Mouse (Mus musculus): ENCODE data around the gene Ropn1l. TPM values are rescaled to one million over a fixed set of nuclear protein-coding genes. Genes with fewer than 3 reads are reported as not detected.

Gene Ropn1l
- polyA plus RNA-seq (2014; fragmentation: Nextera tagmentation; extraction: Ambion mirVana): 2.1 and 2.6 TPM in 2 replicates

DNA sequence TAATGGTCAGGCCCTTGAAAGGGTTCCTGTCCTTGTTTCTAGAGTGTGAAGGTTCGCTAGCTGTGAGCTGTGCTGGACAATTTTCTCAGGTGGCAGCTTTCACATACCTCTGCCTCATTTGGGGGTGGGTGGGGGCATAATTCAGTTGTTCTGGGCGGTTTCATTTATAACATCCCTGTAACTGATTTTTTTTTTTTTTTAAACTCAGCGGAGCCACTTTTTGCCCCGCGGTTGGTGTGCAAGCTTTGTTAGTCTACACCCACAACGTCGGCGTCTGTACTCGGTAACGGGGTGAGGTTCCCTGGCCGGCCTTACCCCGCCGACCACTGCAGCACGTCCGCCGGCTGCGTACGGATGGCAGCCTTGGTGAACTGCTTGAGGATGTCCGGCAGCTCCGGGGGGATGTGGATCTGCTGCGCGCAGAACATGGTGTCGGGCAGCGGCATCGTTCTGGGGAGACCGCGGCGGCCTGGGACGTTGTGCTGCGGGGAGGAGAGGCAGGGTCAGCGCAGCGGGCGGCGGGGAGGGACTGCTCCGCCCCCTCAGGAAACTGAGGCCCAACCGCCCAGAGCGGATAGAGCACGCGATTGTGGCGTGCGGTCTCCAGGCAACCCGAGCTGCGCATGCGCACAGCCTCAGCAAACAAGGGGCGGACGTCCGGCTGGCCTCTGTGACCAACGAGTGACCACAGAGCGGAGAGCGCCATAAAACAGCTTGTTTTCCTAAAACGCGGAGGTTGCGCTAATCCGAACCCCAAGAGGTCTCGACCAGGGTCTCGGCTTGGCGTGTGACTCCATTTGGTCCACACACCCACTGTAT lies at the start of gene Ropn1l:
Gene Ropn1l, minus strand, starts transcription at position 640 of the 819 bp plus-strand sequence.
- Histone ChIP-seq H3K27ac (replicated peaks in 1 of 2; ENCODE audit: control insufficient read depth in 1 of 2, insufficient read depth in 1 of 2, low read depth in 2 of 2, low read length in 2 of 2) (peak within 1 kb of the TSS; percentile 86 to 88), H3K4me1 (ENCODE audit: control insufficient read depth in 2 of 2, insufficient read depth in 2 of 2, low read length in 2 of 2) (peaks cover 3% of the 10 kb centered on the region in 2 experiments; a peak in 1 of 4 replicates), H3K9ac (ENCODE audit: low read length) (peak within 1 kb of the TSS; percentile 79), H3K4me2 (ENCODE audit: low read length) (peak within 1 kb of the TSS; percentile 82), H3K4me3 (ENCODE audit: control insufficient read depth in 1 of 2, insufficient read depth in 1 of 2, low read depth in 1 of 2, low read length in 2 of 2) (peak within 1 kb of the TSS; percentile 69 to 90), H3K36me3 (ENCODE audit: control insufficient read depth, insufficient read depth, low read length) (peaks cover 21% of the 10 kb centered on the region), H3K9me3 (ENCODE audit: control insufficient read depth, low read length) (no peaks in the 10 kb centered on the region), H3K27me3 (ENCODE audit: control insufficient read depth, insufficient read depth, low read length) (no peaks in the 10 kb centered on the region)
- WGBS: 0% methylated on average over 57 of the region's 57 CpGs
- peak; percentile 93 for ATAC-seq (ENCODE audit: insufficient number of reproducible peaks, insufficient read depth, low FRiP score, low read depth)

DNA sequence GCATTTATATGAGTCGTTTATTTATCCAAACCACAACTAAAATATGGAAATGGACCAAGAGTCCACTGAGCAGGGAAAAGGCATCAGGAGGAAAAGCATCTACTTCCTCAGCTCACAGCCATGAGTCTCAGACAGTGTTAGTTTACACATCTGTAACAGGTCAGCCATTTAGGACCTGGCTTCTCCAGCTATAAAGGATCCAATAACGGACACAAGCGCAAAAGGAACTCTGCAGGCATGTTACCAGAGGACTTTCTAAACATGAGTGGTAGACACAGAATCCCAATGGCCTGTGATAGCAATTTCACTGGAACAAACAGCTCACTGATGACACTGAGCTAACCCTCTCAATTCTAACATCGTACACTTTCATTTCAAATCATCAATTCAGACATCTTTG lies 49.5 kb upstream of the Ropn1l start:
- no peak overlapping the region for H3K27ac ChIP-seq (replicated peaks in 1 of 2; ENCODE audit: control insufficient read depth in 1 of 2, insufficient read depth in 1 of 2, low read depth in 2 of 2, low read length in 2 of 2)
- no peak overlapping the region for H3K9ac ChIP-seq (ENCODE audit: low read length)
- 90% methylated on average over 4 of the region's 4 CpGs for WGBS
- H3K27me3 ChIP-seq (ENCODE audit: control insufficient read depth, insufficient read depth, low read length): no peaks in the 10 kb centered on the region
- H3K4me3 ChIP-seq (ENCODE audit: control insufficient read depth in 1 of 2, insufficient read depth in 1 of 2, low read depth in 1 of 2, low read length in 2 of 2): no peak overlapping the region
- peaks cover 44% of the 10 kb centered on the region for H3K36me3 ChIP-seq (ENCODE audit: control insufficient read depth, insufficient read depth, low read length)
- ATAC-seq (ENCODE audit: insufficient number of reproducible peaks, insufficient read depth, low FRiP score, low read depth): no peak
- H3K4me2 ChIP-seq (ENCODE audit: low read length): no peak overlapping the region
- H3K9me3 ChIP-seq (ENCODE audit: control insufficient read depth, low read length): no peaks in the 10 kb centered on the region
- H3K4me1 ChIP-seq (ENCODE audit: control insufficient read depth in 2 of 2, insufficient read depth in 2 of 2, low read length in 2 of 2): no peaks in the 10 kb centered on the region

DNA sequence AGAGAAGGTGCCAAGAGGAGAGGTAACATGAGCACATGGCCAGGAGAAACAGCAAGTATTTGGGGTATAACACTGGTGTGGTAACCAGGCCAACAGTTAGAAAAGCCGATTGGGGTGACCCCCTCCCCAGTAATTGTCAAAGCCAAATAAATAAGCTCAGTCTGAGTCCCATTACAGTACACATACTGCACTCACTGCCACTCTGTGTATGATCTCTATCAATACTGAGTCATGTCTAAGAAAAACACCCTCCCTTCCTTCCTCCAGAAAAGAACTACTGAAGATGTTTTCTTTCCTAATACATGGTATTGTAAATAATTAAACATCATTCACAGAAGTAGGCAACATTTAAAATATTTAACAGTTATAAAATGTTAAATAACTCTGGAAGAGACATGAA lies 48.8 kb upstream of the Ropn1l start:
- Histone ChIP-seq H3K4me3 (ENCODE audit: control insufficient read depth in 1 of 2, insufficient read depth in 1 of 2, low read depth in 1 of 2, low read length in 2 of 2) (no peak overlapping the region), H3K9me3 (ENCODE audit: control insufficient read depth, low read length) (no peaks in the 10 kb centered on the region), H3K4me1 (ENCODE audit: control insufficient read depth in 2 of 2, insufficient read depth in 2 of 2, low read length in 2 of 2) (no peaks in the 10 kb centered on the region), H3K27ac (replicated peaks in 1 of 2; ENCODE audit: control insufficient read depth in 1 of 2, insufficient read depth in 1 of 2, low read depth in 2 of 2, low read length in 2 of 2) (no peak overlapping the region), H3K9ac (ENCODE audit: low read length) (no peak overlapping the region), H3K36me3 (ENCODE audit: control insufficient read depth, insufficient read depth, low read length) (peaks cover 51% of the 10 kb centered on the region), H3K27me3 (ENCODE audit: control insufficient read depth, insufficient read depth, low read length) (no peaks in the 10 kb centered on the region), H3K4me2 (ENCODE audit: low read length) (no peak overlapping the region)
- ATAC-seq (ENCODE audit: insufficient number of reproducible peaks, insufficient read depth, low FRiP score, low read depth): no peak
- 70% methylated on average over 1 of the region's 1 CpGs for WGBS

DNA sequence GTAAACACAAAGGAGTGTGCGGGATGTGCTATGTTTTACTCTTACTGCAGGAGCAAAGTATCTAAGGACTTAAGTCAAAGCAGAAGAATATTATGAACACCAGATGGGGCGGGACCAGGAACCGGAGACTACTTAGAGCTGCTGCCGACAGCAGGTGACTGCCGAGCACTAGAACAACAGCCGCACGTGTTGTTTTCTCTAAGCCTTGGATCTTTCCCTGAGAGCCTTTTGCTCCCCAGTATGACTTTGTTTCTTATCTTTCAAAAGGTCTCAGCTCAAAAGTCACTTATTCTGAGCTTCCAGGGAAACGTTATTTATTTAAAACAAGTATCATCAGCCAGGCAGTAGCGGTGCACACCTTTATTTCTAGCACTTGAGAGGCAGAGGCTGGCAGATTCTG lies 41.3 kb upstream of the Ropn1l start:
- Histone ChIP-seq H3K27ac (replicated peaks in 1 of 2; ENCODE audit: control insufficient read depth in 1 of 2, insufficient read depth in 1 of 2, low read depth in 2 of 2, low read length in 2 of 2) (no peak overlapping the region), H3K4me3 (ENCODE audit: control insufficient read depth in 1 of 2, insufficient read depth in 1 of 2, low read depth in 1 of 2, low read length in 2 of 2) (no peak overlapping the region), H3K36me3 (ENCODE audit: control insufficient read depth, insufficient read depth, low read length) (peaks cover 77% of the 10 kb centered on the region), H3K4me1 (ENCODE audit: control insufficient read depth in 2 of 2, insufficient read depth in 2 of 2, low read length in 2 of 2) (no peaks in the 10 kb centered on the region), H3K27me3 (ENCODE audit: control insufficient read depth, insufficient read depth, low read length) (no peaks in the 10 kb centered on the region), H3K9ac (ENCODE audit: low read length) (no peak overlapping the region), H3K9me3 (ENCODE audit: control insufficient read depth, low read length) (no peaks in the 10 kb centered on the region), H3K4me2 (ENCODE audit: low read length) (no peak overlapping the region)
- 85% methylated on average over 9 of the region's 9 CpGs for WGBS
- no peak for ATAC-seq (ENCODE audit: insufficient number of reproducible peaks, insufficient read depth, low FRiP score, low read depth)

DNA sequence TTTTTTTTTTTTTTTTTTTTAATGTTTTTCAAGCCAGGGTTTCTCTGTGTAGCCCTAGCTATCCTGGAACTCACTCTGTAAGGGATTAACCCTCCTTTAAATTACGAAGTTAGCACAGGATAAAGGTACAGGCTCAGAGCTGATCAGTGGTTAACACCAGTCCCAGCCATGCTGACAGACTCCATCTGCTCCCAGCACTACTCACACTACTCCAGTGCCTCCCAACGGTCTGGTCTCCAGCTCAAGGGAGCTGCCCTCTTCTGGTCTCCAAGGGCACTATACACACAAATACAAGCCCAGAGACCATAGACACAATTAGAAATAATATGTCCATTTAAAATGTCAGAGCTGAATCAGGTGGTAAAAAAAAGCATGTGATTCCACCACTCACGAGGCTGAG lies 40.8 kb upstream of the Ropn1l start:
- Histone ChIP-seq H3K9me3 (ENCODE audit: control insufficient read depth, low read length) (no peaks in the 10 kb centered on the region), H3K9ac (ENCODE audit: low read length) (no peak overlapping the region), H3K27ac (replicated peaks in 1 of 2; ENCODE audit: control insufficient read depth in 1 of 2, insufficient read depth in 1 of 2, low read depth in 2 of 2, low read length in 2 of 2) (no peak overlapping the region), H3K4me2 (ENCODE audit: low read length) (no peak overlapping the region), H3K4me1 (ENCODE audit: control insufficient read depth in 2 of 2, insufficient read depth in 2 of 2, low read length in 2 of 2) (no peaks in the 10 kb centered on the region), H3K36me3 (ENCODE audit: control insufficient read depth, insufficient read depth, low read length) (peaks cover 77% of the 10 kb centered on the region), H3K27me3 (ENCODE audit: control insufficient read depth, insufficient read depth, low read length) (no peaks in the 10 kb centered on the region), H3K4me3 (ENCODE audit: control insufficient read depth in 1 of 2, insufficient read depth in 1 of 2, low read depth in 1 of 2, low read length in 2 of 2) (no peak overlapping the region)
- WGBS: 75% methylated on average over 3 of the region's 3 CpGs
- no peak for ATAC-seq (ENCODE audit: insufficient number of reproducible peaks, insufficient read depth, low FRiP score, low read depth)

DNA sequence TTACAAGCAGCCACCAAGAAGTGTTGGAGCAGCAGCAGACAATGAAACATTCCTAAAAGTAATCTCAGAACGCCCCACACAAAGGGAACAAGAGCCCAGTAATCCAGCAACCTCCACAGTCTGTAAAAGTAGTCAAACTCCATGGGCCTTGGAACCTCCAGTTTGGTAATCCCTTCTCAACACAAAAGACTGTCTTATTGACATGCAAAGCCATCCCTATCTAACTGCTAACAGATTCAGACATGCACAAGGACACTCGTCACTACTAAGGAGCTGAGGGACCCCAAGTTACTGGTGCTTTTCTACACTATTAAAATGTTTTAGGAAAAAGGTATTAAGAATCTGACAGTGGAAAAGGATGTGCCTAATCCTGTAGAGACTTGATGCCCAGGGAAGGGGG lies 33.9 kb upstream of the Ropn1l start:
- Histone ChIP-seq H3K4me1 (ENCODE audit: control insufficient read depth in 2 of 2, insufficient read depth in 2 of 2, low read length in 2 of 2) (no peaks in the 10 kb centered on the region), H3K36me3 (ENCODE audit: control insufficient read depth, insufficient read depth, low read length) (peaks cover 78% of the 10 kb centered on the region), H3K27me3 (ENCODE audit: control insufficient read depth, insufficient read depth, low read length) (no peaks in the 10 kb centered on the region), H3K4me2 (ENCODE audit: low read length) (no peak overlapping the region), H3K27ac (replicated peaks in 1 of 2; ENCODE audit: control insufficient read depth in 1 of 2, insufficient read depth in 1 of 2, low read depth in 2 of 2, low read length in 2 of 2) (no peak overlapping the region), H3K9me3 (ENCODE audit: control insufficient read depth, low read length) (no peaks in the 10 kb centered on the region), H3K4me3 (ENCODE audit: control insufficient read depth in 1 of 2, insufficient read depth in 1 of 2, low read depth in 1 of 2, low read length in 2 of 2) (no peak overlapping the region), H3K9ac (ENCODE audit: low read length) (no peak overlapping the region)
- 74% methylated on average over 2 of the region's 2 CpGs for WGBS
- ATAC-seq (ENCODE audit: insufficient number of reproducible peaks, insufficient read depth, low FRiP score, low read depth): no peak

DNA sequence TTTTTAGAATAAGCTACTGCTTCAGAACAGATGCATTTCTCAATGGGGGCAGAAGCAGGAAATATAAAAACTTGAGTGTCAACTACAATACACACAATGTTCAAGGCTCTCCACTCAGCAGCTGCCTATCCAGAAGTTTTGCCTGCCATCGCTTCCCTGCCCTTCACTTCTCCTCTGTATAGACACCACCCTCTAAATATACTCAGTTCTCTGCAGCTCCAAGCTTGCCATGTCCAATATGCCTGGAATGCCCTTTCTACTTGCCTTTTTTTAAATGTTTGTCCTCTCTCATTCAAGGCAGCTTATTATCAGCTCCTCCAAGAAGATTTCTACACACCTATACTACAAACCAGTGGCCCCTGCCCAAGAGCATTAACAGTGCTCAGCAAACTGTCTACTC lies 23.1 kb upstream of the Ropn1l start:
- ATAC-seq (ENCODE audit: insufficient number of reproducible peaks, insufficient read depth, low FRiP score, low read depth): no peak
- H3K4me3 ChIP-seq (ENCODE audit: control insufficient read depth in 1 of 2, insufficient read depth in 1 of 2, low read depth in 1 of 2, low read length in 2 of 2): no peak overlapping the region
- peaks cover 0 to 6% of the 10 kb centered on the region in 2 experiments; a peak in 1 of 4 replicates for H3K4me1 ChIP-seq (ENCODE audit: control insufficient read depth in 2 of 2, insufficient read depth in 2 of 2, low read length in 2 of 2)
- H3K4me2 ChIP-seq (ENCODE audit: low read length): no peak overlapping the region
- H3K36me3 ChIP-seq (ENCODE audit: control insufficient read depth, insufficient read depth, low read length): peaks cover 74% of the 10 kb centered on the region
- no peaks in the 10 kb centered on the region for H3K9me3 ChIP-seq (ENCODE audit: control insufficient read depth, low read length)
- no peak overlapping the region for H3K9ac ChIP-seq (ENCODE audit: low read length)
- H3K27me3 ChIP-seq (ENCODE audit: control insufficient read depth, insufficient read depth, low read length): no peaks in the 10 kb centered on the region
- H3K27ac ChIP-seq (replicated peaks in 1 of 2; ENCODE audit: control insufficient read depth in 1 of 2, insufficient read depth in 1 of 2, low read depth in 2 of 2, low read length in 2 of 2): peak overlapping the region; percentile 39 to 72; a peak in 3 of 4 replicates
- WGBS: 61% methylated on average over 1 of the region's 1 CpGs

Data from heart, embryonic 14.5 days (tissue).